Mouse (Mus musculus): Measurements from ENCODE around the gene 1700093K21Rik. TPM values are rescaled to one million over a fixed set of nuclear protein-coding genes. Genes with fewer than 3 reads are reported as not detected.

1700093K21Rik gene
- polyA plus RNA-seq, 1 experiment, result 0.25 TPM

DNA sequence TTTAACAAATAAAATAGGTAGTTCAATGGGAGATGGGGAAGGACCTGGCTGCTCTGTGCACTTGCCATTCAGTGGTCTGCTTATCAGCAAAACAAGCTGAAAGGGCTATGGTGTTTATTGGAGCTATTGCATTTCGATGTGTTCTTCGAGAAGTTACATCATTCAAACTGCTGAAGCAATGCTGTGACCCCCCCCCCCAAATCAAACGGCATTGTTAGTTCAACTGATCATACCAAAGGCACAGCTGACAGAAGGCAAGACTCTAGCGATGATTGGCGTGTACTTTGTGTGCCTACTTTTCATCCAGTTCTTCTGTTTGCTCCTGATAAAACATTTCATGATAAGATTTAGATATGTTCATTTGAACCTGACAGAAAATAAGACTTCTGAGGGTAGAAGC is 22.3 kb downstream of the 1700093K21Rik start:
- no peaks in the 10 kb centered on the region for H3K36me3 ChIP-seq (ENCODE audit: control insufficient read depth, insufficient read depth, low read length)
- no peak for DNase-seq
- H3K27me3 ChIP-seq (replicated peaks; ENCODE audit: control insufficient read depth, insufficient read depth, low read length), result no peaks in the 10 kb centered on the region
- H3K4me3 ChIP-seq (ENCODE audit: insufficient read depth, low read depth, low read length), result no peak overlapping the region
- H3K4me1 ChIP-seq (ENCODE audit: control insufficient read depth, insufficient read depth, low read length), result peaks cover 8% of the 10 kb centered on the region
- 61% methylated on average over 5 of the region's 5 CpGs for WGBS
- no peak overlapping the region for H3K27ac ChIP-seq (ENCODE audit: insufficient read depth, low read depth, low read length)
- TF ChIP-seq POLR2A (IDR thresholded peaks at IDR 0.05; ENCODE audit: low read depth, low read length) (no peak), CTCF (conservative IDR thresholded peaks at IDR 0.05; ENCODE audit: insufficient read depth, insufficient read length, low read depth, low read length) (no peak)

DNA sequence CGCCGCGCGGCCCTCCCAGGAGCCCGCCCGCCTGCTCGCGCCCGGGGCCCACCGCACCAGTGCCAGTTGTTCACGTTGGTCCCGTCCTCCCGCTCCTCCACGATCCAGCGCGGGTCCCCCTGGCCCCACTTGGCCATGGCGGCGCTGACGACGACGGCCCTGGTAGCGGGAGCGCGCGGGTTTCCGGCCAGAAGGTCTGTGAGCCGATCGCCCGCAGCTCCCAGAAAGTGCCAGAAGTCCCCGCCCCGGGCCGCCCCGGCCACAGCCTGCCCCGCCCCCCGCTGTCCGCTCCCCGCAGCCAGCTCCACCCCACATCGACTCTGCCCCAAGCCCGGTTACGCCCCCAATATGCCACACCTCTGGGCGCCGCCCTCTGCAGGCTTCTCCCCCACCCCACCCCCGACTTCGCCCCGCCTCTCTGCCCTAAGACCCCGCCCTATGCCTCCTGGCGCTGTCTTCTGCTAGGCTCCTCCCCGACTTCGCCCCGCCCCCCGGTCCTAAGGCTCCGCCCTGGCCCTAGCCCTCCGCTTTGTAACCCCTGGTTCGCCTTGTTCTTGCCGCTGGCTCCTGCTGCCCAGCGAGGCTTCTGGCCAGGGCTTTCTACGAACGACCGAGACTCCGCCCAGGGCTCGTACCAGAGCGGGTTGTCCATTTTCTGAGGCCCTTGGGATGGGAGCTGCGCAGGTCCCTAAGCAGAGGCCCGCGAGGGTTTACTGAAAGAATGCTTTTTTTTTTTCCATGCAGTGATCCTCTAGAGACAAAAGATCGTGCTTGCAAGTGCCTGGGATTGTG is 23.0 kb downstream of the 1700093K21Rik start, which contains the start of gene Ahsa2:
TSS of gene Ahsa2 (minus strand) at position 313 of the 792 bp plus-strand sequence.
- Histone ChIP-seq H3K27me3 (replicated peaks; ENCODE audit: control insufficient read depth, insufficient read depth, low read length) (no peaks in the 10 kb centered on the region), H3K27ac (ENCODE audit: insufficient read depth, low read depth, low read length) (peak within 1 kb of the TSS; percentile 55), H3K36me3 (ENCODE audit: control insufficient read depth, insufficient read depth, low read length) (no peaks in the 10 kb centered on the region), H3K4me1 (ENCODE audit: control insufficient read depth, insufficient read depth, low read length) (peaks cover 8% of the 10 kb centered on the region), H3K4me3 (ENCODE audit: insufficient read depth, low read depth, low read length) (peak within 1 kb of the TSS; percentile 88)
- peak; percentile 98 for DNase-seq
- TF ChIP-seq POLR2A (IDR thresholded peaks at IDR 0.05; ENCODE audit: low read depth, low read length), result no peak
- TF ChIP-seq CTCF (conservative IDR thresholded peaks at IDR 0.05; ENCODE audit: insufficient read depth, insufficient read length, low read depth, low read length), result no peak
- WGBS, result 2% methylated on average over 62 of the region's 66 CpGs

DNA sequence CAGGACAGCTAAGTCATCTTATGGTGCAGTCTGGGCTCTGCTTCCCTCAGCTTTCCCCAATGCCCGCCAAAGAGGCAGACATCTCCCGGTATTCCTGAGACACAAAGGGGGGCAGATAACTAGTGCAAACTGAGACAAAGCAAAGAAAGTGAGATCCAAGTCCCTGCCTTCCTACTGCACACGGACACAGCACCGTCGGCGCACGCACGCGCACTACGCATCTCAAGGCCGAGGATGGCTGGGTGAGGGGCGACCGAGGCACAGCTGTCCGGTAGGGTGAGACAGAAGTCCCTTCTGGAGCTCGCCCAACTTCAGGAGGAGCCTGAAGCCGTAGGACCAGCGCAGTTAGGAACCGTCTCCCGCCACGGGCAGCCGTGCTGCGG is 23.6 kb downstream of the 1700093K21Rik start:
- H3K27ac ChIP-seq (ENCODE audit: insufficient read depth, low read depth, low read length), result peak overlapping the region; percentile 55
- under 1% methylated on average over 22 of the region's 22 CpGs for WGBS
- peaks cover 2% of the 10 kb centered on the region; the same call in 1 of the 2 replicates for H3K36me3 ChIP-seq (ENCODE audit: control insufficient read depth, insufficient read depth, low read length)
- peaks cover 8% of the 10 kb centered on the region for H3K4me1 ChIP-seq (ENCODE audit: control insufficient read depth, insufficient read depth, low read length)
- TF ChIP-seq POLR2A (IDR thresholded peaks at IDR 0.05; ENCODE audit: low read depth, low read length) (no peak), CTCF (conservative IDR thresholded peaks at IDR 0.05; ENCODE audit: insufficient read depth, insufficient read length, low read depth, low read length) (no peak)
- H3K27me3 ChIP-seq (replicated peaks; ENCODE audit: control insufficient read depth, insufficient read depth, low read length), result no peaks in the 10 kb centered on the region
- H3K4me3 ChIP-seq (ENCODE audit: insufficient read depth, low read depth, low read length), result peak overlapping the region; percentile 88
- peak; percentile 73 for DNase-seq

DNA sequence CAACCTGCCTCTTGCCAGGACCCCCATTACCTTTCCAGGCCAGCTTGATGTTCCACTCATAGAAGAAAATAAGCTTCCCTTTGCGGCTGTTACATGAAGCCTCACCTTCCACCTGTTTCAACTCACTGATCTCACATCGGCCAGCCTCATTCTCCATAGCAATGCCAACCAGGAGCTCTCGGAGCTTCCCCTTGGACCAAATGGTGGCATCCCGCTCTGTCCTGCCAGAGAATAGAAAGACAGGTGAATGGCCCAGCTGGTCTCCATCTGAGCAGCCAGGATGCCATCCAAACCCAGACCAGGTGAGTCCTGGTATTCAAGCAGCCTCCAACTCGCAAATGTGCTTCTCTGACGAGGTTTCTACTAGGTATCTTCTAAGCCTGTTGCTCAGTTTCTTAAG is 24.3 kb downstream of the 1700093K21Rik start:
- DNase-seq, result no peak
- Histone ChIP-seq H3K27ac (ENCODE audit: insufficient read depth, low read depth, low read length) (no peak overlapping the region), H3K4me1 (ENCODE audit: control insufficient read depth, insufficient read depth, low read length) (peaks cover 8% of the 10 kb centered on the region), H3K36me3 (ENCODE audit: control insufficient read depth, insufficient read depth, low read length) (peaks cover 4% of the 10 kb centered on the region; the same call in 1 of the 2 replicates), H3K27me3 (replicated peaks; ENCODE audit: control insufficient read depth, insufficient read depth, low read length) (no peaks in the 10 kb centered on the region), H3K4me3 (ENCODE audit: insufficient read depth, low read depth, low read length) (peak overlapping the region; percentile 88)
- 31% methylated on average over 6 of the region's 6 CpGs for WGBS
- TF ChIP-seq POLR2A (IDR thresholded peaks at IDR 0.05; ENCODE audit: low read depth, low read length) (no peak), CTCF (conservative IDR thresholded peaks at IDR 0.05; ENCODE audit: insufficient read depth, insufficient read length, low read depth, low read length) (no peak)

DNA sequence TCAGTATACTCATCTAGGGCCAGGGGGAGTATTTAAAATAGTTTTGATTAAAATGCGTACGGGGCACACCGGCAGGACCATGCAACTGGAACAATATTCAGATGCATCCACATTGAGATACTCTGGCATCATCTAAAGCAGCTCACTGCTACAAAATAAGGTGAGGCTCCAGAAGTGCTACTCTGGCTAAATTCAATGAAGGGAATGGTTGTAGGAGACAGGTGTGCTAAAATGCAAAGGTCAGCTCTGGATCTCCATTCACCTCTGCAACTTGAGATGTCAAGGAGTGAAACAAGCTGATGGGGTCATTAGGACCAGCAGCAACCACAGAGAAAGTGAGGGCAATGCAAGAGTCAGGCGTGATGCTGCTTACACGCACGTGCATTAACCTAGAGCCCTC is 25.7 kb downstream of the 1700093K21Rik start:
- H3K36me3 ChIP-seq (ENCODE audit: control insufficient read depth, insufficient read depth, low read length), result peaks cover 12% of the 10 kb centered on the region
- H3K27me3 ChIP-seq (replicated peaks; ENCODE audit: control insufficient read depth, insufficient read depth, low read length), result no peaks in the 10 kb centered on the region
- TF ChIP-seq POLR2A (IDR thresholded peaks at IDR 0.05; ENCODE audit: low read depth, low read length), result no peak
- TF ChIP-seq CTCF (conservative IDR thresholded peaks at IDR 0.05; ENCODE audit: insufficient read depth, insufficient read length, low read depth, low read length), result no peak
- WGBS, result 86% methylated on average over 6 of the region's 6 CpGs
- no peak for DNase-seq
- H3K4me3 ChIP-seq (ENCODE audit: insufficient read depth, low read depth, low read length), result no peak overlapping the region
- H3K4me1 ChIP-seq (ENCODE audit: control insufficient read depth, insufficient read depth, low read length), result peaks cover 8% of the 10 kb centered on the region
- H3K27ac ChIP-seq (ENCODE audit: insufficient read depth, low read depth, low read length), result no peak overlapping the region

DNA sequence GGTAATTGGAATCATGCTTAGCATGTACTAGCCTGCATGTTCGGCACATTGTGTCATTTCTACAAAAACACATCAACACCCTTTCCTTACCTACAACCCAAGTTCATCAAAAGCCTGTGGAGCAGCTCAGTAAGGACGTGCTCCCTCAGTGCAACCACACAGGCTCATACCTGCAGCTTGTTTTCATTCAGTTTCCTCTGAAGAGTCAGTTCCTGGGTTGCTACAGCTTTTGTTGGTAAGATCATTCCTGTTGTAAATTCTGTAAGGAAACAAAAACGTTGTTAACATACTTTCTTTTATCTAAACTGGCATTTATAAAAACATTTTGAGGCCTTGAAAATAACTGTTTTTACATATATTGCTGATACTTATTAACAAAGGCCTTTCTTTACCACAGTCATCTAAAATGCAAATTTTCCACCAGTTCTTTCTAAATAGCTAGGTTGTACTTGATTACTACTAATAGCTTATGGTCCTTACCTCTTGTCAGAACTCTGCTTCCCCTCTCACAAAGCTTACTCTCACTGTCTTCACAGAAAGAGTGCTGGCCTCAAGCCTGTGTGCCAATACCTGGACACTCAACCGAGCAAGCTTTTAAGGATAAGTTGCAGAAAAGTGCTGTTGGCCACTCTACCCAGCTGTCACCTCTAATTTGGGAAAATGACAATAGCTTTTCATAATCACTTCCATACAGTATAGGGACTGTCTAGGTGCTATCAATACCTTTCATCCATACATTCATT is 28.7 kb downstream of the 1700093K21Rik start:
- peaks cover 25% of the 10 kb centered on the region for H3K36me3 ChIP-seq (ENCODE audit: control insufficient read depth, insufficient read depth, low read length)
- TF ChIP-seq POLR2A (IDR thresholded peaks at IDR 0.05; ENCODE audit: low read depth, low read length), result no peak
- no peak for TF ChIP-seq CTCF (conservative IDR thresholded peaks at IDR 0.05; ENCODE audit: insufficient read depth, insufficient read length, low read depth, low read length)
- no peak for DNase-seq
- H3K27ac ChIP-seq (ENCODE audit: insufficient read depth, low read depth, low read length), result no peak overlapping the region
- H3K27me3 ChIP-seq (replicated peaks; ENCODE audit: control insufficient read depth, insufficient read depth, low read length), result no peaks in the 10 kb centered on the region
- 87% methylated on average over 4 of the region's 4 CpGs for WGBS
- H3K4me1 ChIP-seq (ENCODE audit: control insufficient read depth, insufficient read depth, low read length), result peaks cover 8% of the 10 kb centered on the region
- no peak overlapping the region for H3K4me3 ChIP-seq (ENCODE audit: insufficient read depth, low read depth, low read length)

DNA sequence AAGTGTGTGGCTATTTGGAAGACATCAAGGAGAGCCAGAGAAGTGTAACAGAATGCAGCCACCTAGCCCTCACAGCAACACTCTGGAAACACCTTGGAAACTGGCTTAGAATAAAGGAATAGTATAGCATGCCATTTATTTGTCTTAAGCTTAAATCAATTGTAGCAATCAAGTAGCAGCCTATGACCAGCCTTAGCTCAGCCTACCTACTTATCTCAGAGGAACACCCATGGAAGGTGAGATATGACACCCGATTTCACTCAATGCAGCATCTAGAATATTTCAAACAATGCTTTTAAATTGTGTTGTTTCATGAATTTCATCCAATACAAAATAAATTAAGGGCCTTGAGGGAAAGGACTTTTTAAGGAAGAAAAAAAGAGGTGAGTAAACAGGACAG is 31.0 kb downstream of the 1700093K21Rik start:
- 87% methylated on average over 1 of the region's 1 CpGs for WGBS
- TF ChIP-seq CTCF (conservative IDR thresholded peaks at IDR 0.05; ENCODE audit: insufficient read depth, insufficient read length, low read depth, low read length), result no peak
- no peak for TF ChIP-seq POLR2A (IDR thresholded peaks at IDR 0.05; ENCODE audit: low read depth, low read length)
- no peak for DNase-seq
- Histone ChIP-seq H3K4me1 (ENCODE audit: control insufficient read depth, insufficient read depth, low read length) (no peaks in the 10 kb centered on the region), H3K27ac (ENCODE audit: insufficient read depth, low read depth, low read length) (no peak overlapping the region), H3K27me3 (replicated peaks; ENCODE audit: control insufficient read depth, insufficient read depth, low read length) (no peaks in the 10 kb centered on the region), H3K4me3 (ENCODE audit: insufficient read depth, low read depth, low read length) (no peak overlapping the region), H3K36me3 (ENCODE audit: control insufficient read depth, insufficient read depth, low read length) (peaks cover 28% of the 10 kb centered on the region)

Other genes with a start within 250 kb of the 1700093K21Rik start
- 8.3 and 10.3 TPM in 2 replicates for gene Usp34, start 214.3 kb downstream of the 1700093K21Rik start, polyA plus RNA-seq (2012; rRNA removed)
- 6.2 and 10.5 TPM in 2 replicates for gene Ahsa2, start 23.1 kb downstream of the 1700093K21Rik start, polyA plus RNA-seq (2012; rRNA removed)
- 1.5 and 2.4 TPM in 2 replicates for gene 0610010F05Rik, start 112.5 kb upstream of the 1700093K21Rik start, polyA plus RNA-seq (2012; rRNA removed)
- gene Pus10, start 144.5 kb upstream of the 1700093K21Rik start, polyA plus RNA-seq (2012; rRNA removed), result 2.2 and 3.2 TPM in 2 replicates
- 10.1 and 11.5 TPM in 2 replicates for gene Pex13, start 144.8 kb upstream of the 1700093K21Rik start, polyA plus RNA-seq (2012; rRNA removed)
- gene Rel, start 249.8 kb upstream of the 1700093K21Rik start, polyA plus RNA-seq (2012; rRNA removed), result 0.72 and 1.3 TPM in 2 replicates

All from kidney, adult 2 months (tissue).